In the genomic region with DNA sequence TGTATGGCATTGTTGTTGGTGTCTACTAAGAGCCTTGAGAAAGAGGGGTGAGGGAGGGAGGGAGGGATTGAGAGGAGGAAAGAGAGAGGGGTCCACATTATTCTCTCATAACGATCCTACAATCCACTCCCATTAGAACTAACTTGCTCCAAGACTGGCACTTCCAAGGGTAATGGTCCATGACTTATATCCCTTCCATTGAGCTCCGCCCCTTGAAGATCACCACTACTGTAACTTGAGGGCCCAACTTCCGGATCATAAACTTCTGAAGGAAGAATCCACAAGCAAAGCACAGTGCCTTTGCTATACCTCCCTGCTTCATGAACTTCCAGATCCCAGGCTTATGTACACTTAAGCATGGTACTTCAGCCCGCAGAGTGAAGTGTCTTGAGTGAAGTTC, we compare ENCODE assay signal across 21 mouse cellular contexts. TPM values are rescaled to one million over a fixed set of nuclear protein-coding genes. Genes with fewer than 3 reads are reported as not detected.
A peak's percentile ranks its signal among the peaks of the same experiment; 100 is the strongest.
DNase-seq lines count a peak whose midpoint lies in the region; ATAC-seq and TF ChIP-seq lines count a peak whose summit lies in the region.
"Had no signal": no experiment of that assay in that cellular context is flagged by ENCODE, and none has a peak within 500 bp of the region (broad histone marks: within the 10 kb centered on the region; RNA-seq: fewer than 3 reads in every experiment).

No protein-coding gene starts in this region.

- no peak overlapping the region for H3K4me2 ChIP-seq in kidney, embryonic 14.5 days (replicated peaks; ENCODE audit: low read depth, low read length)
- H3K4me2 ChIP-seq in kidney, embryonic 16.5 days (replicated peaks; ENCODE audit: low read depth, low read length), result no peak overlapping the region
- H3K4me2 ChIP-seq: embryonic facial prominence, embryonic 13.5 days; embryonic facial prominence, embryonic 15.5 days; forebrain, embryonic 12.5 days had no signal

- no peaks in the 10 kb centered on the region for H3K9me3 ChIP-seq in kidney, embryonic 14.5 days (ENCODE audit: control insufficient read depth, low read length)
- H3K9me3 ChIP-seq in kidney, embryonic 16.5 days (ENCODE audit: low read length), result no peaks in the 10 kb centered on the region
- H3K9me3 ChIP-seq: embryonic facial prominence, embryonic 13.5 days; embryonic facial prominence, embryonic 15.5 days; forebrain, embryonic 10.5 days; forebrain, embryonic 12.5 days had no signal

- no peak for DNase-seq in kidney, adult 2 months
- DNase-seq in kidney, postnatal 14 days, result no peak
- DNase-seq: adrenal gland, adult 2 months; adrenal gland, postnatal 10 days; adrenal gland, postnatal 25 days; cerebellum, adult 11 months; cerebellum, adult 18-20 months; cerebellum, adult 8-10 months; cerebellum, adult 9-11 months; cerebellum, postnatal 14 days; cerebellum, postnatal 36 days; embryo, embryonic 11 days had no signal

- H3K4me3 ChIP-seq in kidney, embryonic 14.5 days (ENCODE audit: low read length), result no peak overlapping the region
- H3K4me3 ChIP-seq in kidney, adult 2 months (ENCODE audit: insufficient read depth, low read depth, low read length), result no peak overlapping the region
- no peak overlapping the region for H3K4me3 ChIP-seq in kidney, embryonic 16.5 days (ENCODE audit: low read length)
- H3K4me3 ChIP-seq: embryonic facial prominence, embryonic 13.5 days; embryonic facial prominence, embryonic 15.5 days; erythroblast, embryonic 14.5 days; forebrain, embryonic 10.5 days; forebrain, embryonic 12.5 days had no signal

- ATAC-seq in kidney, embryonic 14.5 days (ENCODE audit: low FRiP score, low TSS enrichment), result peak; percentile 63; the same call in 1 of the 2 replicates
- ATAC-seq in kidney, embryonic 16.5 days (ENCODE audit: low FRiP score, low TSS enrichment), result peak; percentile 57; the same call in 1 of the 2 replicates
- ATAC-seq: forebrain, embryonic 14.5 days; forebrain, embryonic 16.5 days had no signal

- no peaks in the 10 kb centered on the region for H3K36me3 ChIP-seq in kidney, embryonic 14.5 days (ENCODE audit: control insufficient read depth, insufficient read depth, low read length)
- H3K36me3 ChIP-seq in kidney, adult 2 months (ENCODE audit: control insufficient read depth, insufficient read depth, low read length), result no peaks in the 10 kb centered on the region
- H3K36me3 ChIP-seq in kidney, embryonic 16.5 days (ENCODE audit: insufficient read depth, low read length), result no peaks in the 10 kb centered on the region
- H3K36me3 ChIP-seq: embryonic facial prominence, embryonic 13.5 days; embryonic facial prominence, embryonic 15.5 days; forebrain, embryonic 10.5 days; forebrain, embryonic 12.5 days had no signal

- 53% methylated on average over 4 of the region's 4 CpGs for WGBS in kidney, embryonic 14.5 days
- 38% methylated on average over 4 of the region's 4 CpGs for WGBS in kidney, adult 2 months
- 57% methylated on average over 4 of the region's 4 CpGs for WGBS in kidney, embryonic 16.5 days

- TF ChIP-seq POLR2A in kidney, adult 2 months (IDR thresholded peaks at IDR 0.05; ENCODE audit: low read depth, low read length), result no peak

- H3K9ac ChIP-seq in kidney, embryonic 14.5 days (ENCODE audit: low read depth, low read length), result no peak overlapping the region
- no peak overlapping the region for H3K9ac ChIP-seq in kidney, embryonic 16.5 days (replicated peaks; ENCODE audit: low read length)
- H3K9ac ChIP-seq: embryonic facial prominence, embryonic 13.5 days; embryonic facial prominence, embryonic 15.5 days; forebrain, embryonic 12.5 days had no signal

- no peaks in the 10 kb centered on the region for H3K4me1 ChIP-seq in kidney, embryonic 14.5 days (ENCODE audit: control insufficient read depth, insufficient read depth, low read length)
- H3K4me1 ChIP-seq in kidney, adult 2 months (ENCODE audit: control insufficient read depth, insufficient read depth, low read length), result no peaks in the 10 kb centered on the region
- H3K4me1 ChIP-seq in kidney, embryonic 16.5 days (ENCODE audit: insufficient read depth, low read length), result peaks cover 4% of the 10 kb centered on the region; the same call in 1 of the 2 replicates
- H3K4me1 ChIP-seq: embryonic facial prominence, embryonic 13.5 days; embryonic facial prominence, embryonic 15.5 days; forebrain, embryonic 10.5 days; forebrain, embryonic 12.5 days had no signal

- no peak for TF ChIP-seq CTCF in kidney, adult 2 months (conservative IDR thresholded peaks at IDR 0.05; ENCODE audit: insufficient read depth, insufficient read length, low read depth, low read length)

- no peak overlapping the region for H3K27ac ChIP-seq in kidney, embryonic 14.5 days (ENCODE audit: low read depth, low read length)
- no peak overlapping the region for H3K27ac ChIP-seq in kidney, adult 2 months (ENCODE audit: insufficient read depth, low read depth, low read length)
- H3K27ac ChIP-seq in kidney, embryonic 16.5 days (ENCODE audit: low read length), result 0 out of 2 replicates have a peak overlapping the region, but pooled peaks have one; percentile 12
- H3K27ac ChIP-seq: embryonic facial prominence, embryonic 13.5 days; embryonic facial prominence, embryonic 15.5 days; forebrain, embryonic 10.5 days; forebrain, embryonic 12.5 days had no signal

- H3K27me3 ChIP-seq in kidney, embryonic 14.5 days (ENCODE audit: control insufficient read depth, insufficient read depth, low read length), result no peaks in the 10 kb centered on the region
- H3K27me3 ChIP-seq in kidney, adult 2 months (replicated peaks; ENCODE audit: control insufficient read depth, insufficient read depth, low read length), result no peaks in the 10 kb centered on the region
- no peaks in the 10 kb centered on the region for H3K27me3 ChIP-seq in kidney, embryonic 16.5 days (ENCODE audit: insufficient read depth, low read length)
- H3K27me3 ChIP-seq: embryonic facial prominence, embryonic 13.5 days; embryonic facial prominence, embryonic 15.5 days; forebrain, embryonic 12.5 days had no signal

RNA-seq across cellular contexts. Expression of a gene that starts 32.1 kb away (rescaled TPM):
- polyA plus RNA-seq in kidney, embryonic 14.5 days (2014; fragmentation: Nextera tagmentation; extraction: Ambion mirVana), result 2.1 and 3.3 TPM in 2 replicates
- 0.45 and 0.66 TPM in 2 replicates for polyA plus RNA-seq in kidney, adult 2 months (2012; rRNA removed)
- polyA plus RNA-seq in kidney, embryonic 16.5 days (2015; fragmentation: Nextera tagmentation; extraction: Ambion mirVana), result 2.3 and 2.5 TPM in 2 replicates
- polyA plus RNA-seq: erythroblast, embryonic 14.5 days had no signal

RNA-seq across cellular contexts. Expression of a gene that starts 46.0 kb away (rescaled TPM):
- 16.9 and 25.2 TPM in 2 replicates for polyA plus RNA-seq in kidney, embryonic 14.5 days (2014; fragmentation: Nextera tagmentation; extraction: Ambion mirVana)
- 20.6 and 21.0 TPM in 2 replicates for polyA plus RNA-seq in kidney, adult 2 months (2012; rRNA removed)
- polyA plus RNA-seq in kidney, embryonic 16.5 days (2015; fragmentation: Nextera tagmentation; extraction: Ambion mirVana), result 21.6 and 25.5 TPM in 2 replicates

RNA-seq across cellular contexts. Expression of a gene that starts 48.3 kb away (rescaled TPM):
- 51.7 and 51.8 TPM in 2 replicates for polyA plus RNA-seq in kidney, embryonic 14.5 days (2014; fragmentation: Nextera tagmentation; extraction: Ambion mirVana)
- polyA plus RNA-seq in kidney, adult 2 months (2012; rRNA removed), result 4.3 and 5.4 TPM in 2 replicates
- polyA plus RNA-seq in kidney, embryonic 16.5 days (2015; fragmentation: Nextera tagmentation; extraction: Ambion mirVana), result 40.0 and 46.7 TPM in 2 replicates
